Mouse (Mus musculus) brain, embryonic 14.5 days (tissue): ENCODE results near the gene Ctxn1.

Experiments used
- CTCF ChIP-seq: fragments of 200-500 bp; IDR thresholded peaks from 2 replicates; pipeline ENCODE4 v1.5.1; 2012; ENCODE audit warnings: inconsistent platforms, mild to moderate bottlenecking, moderate library complexity, borderline replicate concordance; ENCODE audit not compliant: insufficient read depth, insufficient read length; ENCODE audit errors: extremely low read depth
- POLR2A ChIP-seq: fragments of 200-500 bp; IDR thresholded peaks from 2 replicates; pipeline ENCODE4 v1.6.1; 2012; ENCODE audit warnings: mild to moderate bottlenecking, inconsistent platforms, borderline replicate concordance; ENCODE audit not compliant: poor library complexity, insufficient read depth, insufficient read length, severe bottlenecking; ENCODE audit errors: extremely low read depth

DNA sequence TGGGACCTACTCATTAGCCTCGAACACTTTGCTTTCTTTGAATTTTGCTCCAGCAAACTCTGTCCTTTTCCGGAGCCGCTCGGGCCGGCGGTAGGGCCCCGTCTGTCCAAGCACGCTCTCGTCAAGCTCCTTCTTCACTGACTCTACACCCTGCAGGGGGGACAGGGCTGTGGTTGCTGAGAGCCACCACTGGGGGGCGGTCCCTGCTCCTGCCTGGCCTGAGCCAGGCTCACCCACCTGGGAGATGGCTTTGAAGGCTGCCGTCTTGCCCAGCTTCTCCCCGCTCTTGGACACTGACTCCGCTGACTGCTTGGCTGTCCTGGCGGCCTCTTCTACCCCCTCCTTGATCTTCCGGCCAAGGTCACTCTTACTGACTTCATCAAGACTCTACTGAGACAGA is 8.6 kb upstream of the Ctxn1 start:
- TF ChIP-seq POLR2A (no peak), CTCF (peak; percentile 45)
